Mouse (Mus musculus): ENCODE data around the gene Ppp6r1. TPM values are rescaled to one million over a fixed set of nuclear protein-coding genes. Genes with fewer than 3 reads are reported as not detected.

Ppp6r1 gene
- polyA plus RNA-seq, 1 experiment from 2014 or later = 9.3 TPM

DNA sequence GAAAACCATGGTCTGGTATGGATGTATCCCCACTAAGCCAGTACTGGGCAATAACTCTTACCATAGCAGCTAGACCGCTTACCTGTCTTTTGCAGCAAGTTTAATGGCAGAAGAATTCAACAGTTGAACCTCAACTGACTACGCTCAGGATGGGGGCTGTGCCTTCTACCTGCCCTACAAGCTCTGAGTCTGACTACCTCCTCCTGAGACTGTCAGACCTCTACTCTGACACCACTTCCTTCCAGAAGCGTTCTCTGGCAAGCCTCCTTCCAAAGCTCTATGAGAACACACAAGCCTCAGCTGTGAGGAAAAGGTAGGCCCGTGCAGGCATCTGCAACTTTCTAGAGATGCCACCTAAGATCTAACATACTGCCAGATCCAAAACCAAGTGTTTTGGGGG lies 3.4 kb downstream of the Ppp6r1 start:
- H3K9me3 ChIP-seq = no peaks in the 10 kb centered on the region
- H3K4me3 ChIP-seq = no peak overlapping the region
- H3K27ac ChIP-seq (replicated peaks) = no peak overlapping the region
- peaks cover 33% of the 10 kb centered on the region for H3K36me3 ChIP-seq (replicated peaks)
- no peaks in the 10 kb centered on the region for H3K27me3 ChIP-seq (replicated peaks; ENCODE audit: low read depth, poor library complexity, severe bottlenecking)
- DNase-seq (ENCODE audit: low spot score) = no peak
- peaks cover 38% of the 10 kb centered on the region for H3K4me1 ChIP-seq
- WGBS = 90% methylated on average over 4 of the region's 4 CpGs

DNA sequence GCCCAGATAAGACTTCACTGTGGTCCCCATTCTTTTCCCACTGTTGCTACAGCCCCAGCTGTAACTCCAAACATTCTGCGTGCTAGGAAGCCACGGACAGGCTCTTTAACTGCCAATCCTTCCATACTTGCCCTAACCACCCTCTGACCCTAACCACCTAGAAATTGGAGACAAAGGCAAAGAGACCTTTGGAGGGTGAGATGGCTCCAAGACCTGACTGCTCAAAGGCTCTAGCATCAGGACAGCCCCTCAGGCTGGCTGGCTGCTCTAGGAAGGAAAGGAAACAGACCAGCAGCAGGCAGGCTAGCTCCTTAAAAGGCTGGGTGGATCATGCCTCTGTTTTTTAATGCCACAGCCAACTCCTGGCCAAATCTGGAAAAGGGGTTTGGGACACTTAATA lies 4.6 kb downstream of the Ppp6r1 start:
- DNase-seq (ENCODE audit: low spot score) = no peak
- peaks cover 27% of the 10 kb centered on the region for H3K4me1 ChIP-seq
- 91% methylated on average over 2 of the region's 2 CpGs for WGBS
- H3K36me3 ChIP-seq (replicated peaks) = peaks cover 33% of the 10 kb centered on the region
- no peak overlapping the region for H3K27ac ChIP-seq (replicated peaks)
- no peaks in the 10 kb centered on the region for H3K27me3 ChIP-seq (replicated peaks; ENCODE audit: low read depth, poor library complexity, severe bottlenecking)
- H3K4me3 ChIP-seq = no peak overlapping the region
- H3K9me3 ChIP-seq = no peaks in the 10 kb centered on the region

DNA sequence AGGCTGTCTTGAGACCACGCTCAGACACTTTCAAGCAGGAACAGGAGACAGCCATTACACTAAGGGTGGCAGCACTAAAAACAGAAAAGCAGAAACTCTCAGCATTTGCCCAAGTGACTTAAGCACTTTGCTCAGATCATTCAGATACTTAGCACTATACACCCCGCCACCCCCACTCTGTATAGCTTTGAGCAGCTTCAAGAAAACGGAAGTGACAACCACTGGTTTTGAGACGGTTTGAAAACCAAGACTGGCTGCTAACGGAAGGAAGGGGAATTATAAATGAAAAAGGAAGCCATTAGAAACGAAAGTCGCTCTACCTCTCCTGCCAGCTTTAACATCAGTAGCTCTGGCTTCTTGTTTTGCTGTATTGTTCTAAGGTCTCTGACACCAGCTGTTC lies 5.0 kb downstream of the Ppp6r1 start:
- WGBS = 88% methylated on average over 7 of the region's 7 CpGs
- H3K27ac ChIP-seq (replicated peaks) = no peak overlapping the region

DNA sequence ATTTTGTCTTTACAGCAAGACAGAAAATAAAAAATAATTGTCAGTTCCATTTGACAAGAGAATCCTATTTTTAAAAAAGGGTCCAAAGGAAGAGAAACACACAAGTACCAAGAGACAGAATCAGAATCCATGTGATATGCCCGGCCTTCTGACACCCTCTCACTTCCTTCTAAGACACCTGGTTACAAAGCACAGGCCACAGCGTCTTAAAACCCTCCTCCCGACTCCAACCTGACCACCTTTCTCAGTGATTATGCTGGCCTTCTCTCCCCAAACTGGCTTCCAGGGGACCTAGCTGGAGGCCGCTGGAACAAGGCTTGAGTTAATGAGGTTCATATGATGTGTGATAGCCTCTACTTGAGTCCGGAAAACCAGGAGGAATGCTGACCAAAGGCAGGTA lies 5.5 kb downstream of the Ppp6r1 start:
- H3K27ac ChIP-seq (replicated peaks) = no peak overlapping the region
- no peaks in the 10 kb centered on the region for H3K9me3 ChIP-seq
- peaks cover 33% of the 10 kb centered on the region for H3K36me3 ChIP-seq (replicated peaks)
- peaks cover 27% of the 10 kb centered on the region for H3K4me1 ChIP-seq
- WGBS = 84% methylated on average over 5 of the region's 5 CpGs
- H3K4me3 ChIP-seq = no peak overlapping the region
- H3K27me3 ChIP-seq (replicated peaks; ENCODE audit: low read depth, poor library complexity, severe bottlenecking) = no peaks in the 10 kb centered on the region
- DNase-seq (ENCODE audit: low spot score) = no peak

More for the DNA sequence above, 5.0 kb downstream of the Ppp6r1 start:
- peaks cover 27% of the 10 kb centered on the region for H3K4me1 ChIP-seq
- H3K36me3 ChIP-seq (replicated peaks) = peaks cover 33% of the 10 kb centered on the region
- DNase-seq (ENCODE audit: low spot score) = no peak
- H3K4me3 ChIP-seq = no peak overlapping the region
- H3K9me3 ChIP-seq = no peaks in the 10 kb centered on the region
- no peaks in the 10 kb centered on the region for H3K27me3 ChIP-seq (replicated peaks; ENCODE audit: low read depth, poor library complexity, severe bottlenecking)

DNA sequence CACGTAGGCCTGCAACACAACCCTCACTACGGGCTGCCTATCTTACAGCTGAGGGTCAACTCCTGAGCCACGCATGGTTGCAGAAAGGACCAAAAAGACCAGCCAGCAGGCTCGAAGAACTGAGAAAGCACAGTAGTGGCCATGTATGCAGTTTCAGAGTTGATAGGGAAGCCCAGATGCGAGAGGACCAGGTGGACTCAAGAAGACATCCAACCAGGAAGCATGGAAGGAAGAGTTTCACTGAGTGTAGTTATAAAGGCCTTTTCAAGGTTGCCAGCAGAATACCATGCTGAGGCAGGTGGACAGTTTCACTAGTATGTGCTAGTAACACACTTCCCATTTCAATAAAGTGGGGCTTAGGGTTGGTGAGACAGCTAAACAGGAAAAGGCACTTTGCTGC lies 6.1 kb downstream of the Ppp6r1 start:
- peaks cover 33% of the 10 kb centered on the region for H3K36me3 ChIP-seq (replicated peaks)
- 89% methylated on average over 5 of the region's 5 CpGs for WGBS

DNA sequence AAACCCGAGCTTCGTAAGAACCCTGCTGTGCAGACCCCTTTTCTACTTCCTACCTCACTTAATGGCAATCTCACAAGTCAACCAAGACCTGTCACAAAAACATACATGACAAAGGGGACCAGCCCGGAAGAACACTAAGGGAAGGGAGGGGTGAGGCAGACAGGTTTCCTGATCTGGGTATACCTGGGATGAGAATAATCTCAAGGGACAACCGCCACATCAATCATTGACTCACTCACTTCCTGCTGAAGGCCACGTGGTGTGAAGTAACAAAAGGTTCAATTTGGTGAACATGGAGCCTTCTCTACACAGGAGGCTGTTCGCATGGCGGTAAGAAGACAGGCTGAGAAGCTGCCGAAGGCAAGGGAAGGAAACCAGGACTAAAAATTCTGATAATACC lies 7.2 kb downstream of the Ppp6r1 start:
- H3K9me3 ChIP-seq = no peaks in the 10 kb centered on the region
- DNase-seq (ENCODE audit: low spot score) = no peak
- H3K4me3 ChIP-seq = no peak overlapping the region
- H3K27ac ChIP-seq (replicated peaks) = no peak overlapping the region
- H3K36me3 ChIP-seq (replicated peaks) = peaks cover 40% of the 10 kb centered on the region
- 89% methylated on average over 8 of the region's 8 CpGs for WGBS
- peaks cover 11% of the 10 kb centered on the region for H3K4me1 ChIP-seq
- no peaks in the 10 kb centered on the region for H3K27me3 ChIP-seq (replicated peaks; ENCODE audit: low read depth, poor library complexity, severe bottlenecking)

More for the DNA sequence above, 6.1 kb downstream of the Ppp6r1 start:
- DNase-seq (ENCODE audit: low spot score) = no peak
- peaks cover 23% of the 10 kb centered on the region for H3K4me1 ChIP-seq
- no peak overlapping the region for H3K4me3 ChIP-seq
- H3K27ac ChIP-seq (replicated peaks) = no peak overlapping the region
- no peaks in the 10 kb centered on the region for H3K27me3 ChIP-seq (replicated peaks; ENCODE audit: low read depth, poor library complexity, severe bottlenecking)
- H3K9me3 ChIP-seq = no peaks in the 10 kb centered on the region

DNA sequence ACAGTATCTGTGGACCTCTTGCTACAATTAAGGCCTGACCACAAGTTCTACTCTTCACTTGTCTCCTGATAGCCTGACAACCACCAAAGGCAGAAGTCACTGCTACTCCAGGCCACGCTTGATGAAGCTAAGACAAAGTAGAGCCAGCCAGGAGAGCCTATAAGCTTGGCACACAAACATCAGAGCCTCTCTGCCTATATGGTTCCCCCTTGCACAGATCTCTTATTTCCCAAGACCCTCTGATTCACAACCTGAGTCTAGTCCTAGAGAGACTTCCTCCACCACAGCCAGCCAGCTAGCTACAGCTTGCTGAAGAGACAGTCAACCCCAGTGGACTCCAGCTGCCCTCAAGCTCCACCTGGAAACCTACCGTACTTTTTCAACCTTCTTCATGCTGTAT lies 10.8 kb downstream of the Ppp6r1 start:
- WGBS = 93% methylated on average over 2 of the region's 2 CpGs
- Histone ChIP-seq H3K27me3 (replicated peaks; ENCODE audit: low read depth, poor library complexity, severe bottlenecking) (no peaks in the 10 kb centered on the region), H3K36me3 (replicated peaks) (peaks cover 63% of the 10 kb centered on the region), H3K27ac (replicated peaks) (no peak overlapping the region), H3K4me1 (no peaks in the 10 kb centered on the region), H3K4me3 (no peak overlapping the region), H3K9me3 (no peaks in the 10 kb centered on the region)
- DNase-seq (ENCODE audit: low spot score) = no peak

DNA sequence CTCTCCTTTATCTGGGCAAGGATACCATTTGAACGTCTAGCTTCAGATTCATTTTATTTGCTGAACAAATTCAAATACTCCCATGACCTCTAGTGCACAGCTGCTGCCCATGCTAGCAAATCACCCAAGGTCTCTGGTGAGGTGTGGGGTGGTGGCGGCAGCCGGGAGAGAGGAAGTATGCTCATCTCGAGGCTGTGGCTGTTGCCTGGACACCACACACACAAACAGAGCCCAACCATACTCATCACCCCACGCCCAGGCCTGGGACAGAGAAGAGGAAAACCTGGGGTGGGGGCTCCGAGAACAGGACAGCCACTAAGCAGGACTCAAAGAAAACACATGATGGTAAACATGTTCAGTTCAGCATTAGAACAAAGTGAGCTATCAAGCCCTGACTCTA lies 11.5 kb downstream of the Ppp6r1 start:
- DNase-seq (ENCODE audit: low spot score) = no peak
- H3K27me3 ChIP-seq (replicated peaks; ENCODE audit: low read depth, poor library complexity, severe bottlenecking) = no peaks in the 10 kb centered on the region
- H3K36me3 ChIP-seq (replicated peaks) = peaks cover 63% of the 10 kb centered on the region
- no peak overlapping the region for H3K27ac ChIP-seq (replicated peaks)
- WGBS = 79% methylated on average over 6 of the region's 6 CpGs
- no peaks in the 10 kb centered on the region for H3K4me1 ChIP-seq
- H3K4me3 ChIP-seq = no peak overlapping the region
- H3K9me3 ChIP-seq = no peaks in the 10 kb centered on the region

DNA sequence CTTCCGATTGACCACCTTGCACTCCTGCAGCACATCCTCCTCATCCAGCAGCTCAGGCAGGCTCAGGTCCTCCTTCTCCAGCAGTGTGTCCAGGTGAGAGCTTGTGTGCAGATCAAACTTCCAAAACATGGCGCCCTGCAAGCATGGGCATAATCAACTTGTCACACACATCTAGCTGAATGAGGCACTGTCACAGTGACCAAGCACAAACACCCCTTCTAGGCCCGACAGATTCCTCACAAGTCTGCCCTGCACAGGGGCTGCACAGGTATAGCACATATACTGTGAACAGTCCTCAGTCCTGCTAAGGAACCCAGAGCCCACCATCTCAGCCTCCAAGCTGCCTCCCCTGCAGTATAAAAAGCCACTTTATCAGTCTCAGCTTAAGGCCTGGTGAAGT lies 12.0 kb downstream of the Ppp6r1 start:
- no peak for DNase-seq (ENCODE audit: low spot score)
- no peak overlapping the region for H3K27ac ChIP-seq (replicated peaks)
- 89% methylated on average over 3 of the region's 3 CpGs for WGBS
- H3K4me3 ChIP-seq = no peak overlapping the region
- H3K9me3 ChIP-seq = no peaks in the 10 kb centered on the region
- no peaks in the 10 kb centered on the region for H3K27me3 ChIP-seq (replicated peaks; ENCODE audit: low read depth, poor library complexity, severe bottlenecking)
- no peaks in the 10 kb centered on the region for H3K4me1 ChIP-seq
- peaks cover 63% of the 10 kb centered on the region for H3K36me3 ChIP-seq (replicated peaks)

DNA sequence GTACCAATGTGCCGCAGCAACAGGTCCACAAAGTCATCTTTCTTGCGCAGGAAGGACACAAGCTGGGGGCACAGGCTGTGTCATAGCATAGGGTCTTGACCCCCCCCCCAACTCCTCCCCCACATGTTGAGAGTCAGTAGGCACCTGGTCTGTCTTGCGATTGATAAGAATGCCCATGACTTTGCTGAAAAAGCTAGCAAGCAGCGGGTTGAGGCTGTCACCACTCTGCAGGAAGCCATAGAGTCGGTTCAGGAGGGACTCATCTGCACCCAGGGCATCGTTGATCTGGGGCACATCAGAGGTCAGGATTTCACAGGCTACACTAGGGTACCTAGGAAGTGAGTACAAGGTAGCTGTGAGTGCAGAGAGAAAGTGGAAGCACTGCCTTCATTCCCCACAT lies 15.6 kb downstream of the Ppp6r1 start:
- DNase-seq (ENCODE audit: low spot score) = no peak
- 89% methylated on average over 6 of the region's 6 CpGs for WGBS
- Histone ChIP-seq H3K27me3 (replicated peaks; ENCODE audit: low read depth, poor library complexity, severe bottlenecking) (no peaks in the 10 kb centered on the region), H3K4me3 (no peak overlapping the region), H3K9me3 (no peaks in the 10 kb centered on the region), H3K4me1 (no peaks in the 10 kb centered on the region), H3K36me3 (replicated peaks) (peaks cover 91% of the 10 kb centered on the region), H3K27ac (replicated peaks) (no peak overlapping the region)

DNA sequence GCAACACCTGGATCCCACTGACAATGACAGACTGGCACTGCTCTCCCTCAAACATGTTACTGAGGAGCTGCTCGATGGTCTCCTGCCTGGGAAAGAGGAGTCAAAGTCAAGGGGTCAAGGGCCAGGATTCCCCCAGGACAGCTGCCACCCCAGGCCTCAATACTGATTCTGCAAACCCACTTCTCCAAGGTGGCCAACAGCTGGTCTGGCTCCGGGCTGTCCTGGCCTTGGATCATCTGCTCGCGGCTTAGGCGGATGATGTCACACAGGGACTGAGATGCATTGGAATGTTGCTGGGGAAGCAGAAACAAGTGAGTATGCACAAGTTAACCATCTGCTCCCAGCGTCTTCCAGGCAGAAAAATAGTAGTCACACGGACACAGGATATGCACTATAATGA lies 16.9 kb downstream of the Ppp6r1 start:
- Histone ChIP-seq H3K27me3 (replicated peaks; ENCODE audit: low read depth, poor library complexity, severe bottlenecking) (no peaks in the 10 kb centered on the region), H3K36me3 (replicated peaks) (peaks cover 99% of the 10 kb centered on the region), H3K4me3 (no peak overlapping the region), H3K9me3 (no peaks in the 10 kb centered on the region), H3K27ac (replicated peaks) (no peak overlapping the region), H3K4me1 (no peaks in the 10 kb centered on the region)
- DNase-seq (ENCODE audit: low spot score) = no peak
- 91% methylated on average over 7 of the region's 7 CpGs for WGBS

DNA sequence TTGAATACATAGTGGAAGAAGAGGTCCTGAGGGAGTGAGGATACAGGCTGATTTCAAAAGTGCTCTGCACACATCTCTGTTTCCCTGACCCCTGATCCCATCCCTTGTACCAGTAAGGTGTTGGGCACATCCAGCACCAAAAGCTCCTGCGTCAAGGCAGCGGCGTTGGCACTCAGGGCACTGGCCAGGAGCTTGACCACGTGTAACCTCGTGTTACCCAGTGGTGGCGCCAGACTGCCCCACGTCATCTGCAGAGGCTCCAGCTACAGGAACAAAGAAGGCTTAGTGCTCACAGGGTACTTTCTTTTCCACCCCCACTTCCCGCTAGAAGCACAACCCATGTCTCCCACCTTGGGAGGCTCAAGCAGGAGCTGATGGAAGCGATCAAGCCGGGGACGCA lies 17.7 kb downstream of the Ppp6r1 start:
- no peak overlapping the region for H3K4me3 ChIP-seq
- WGBS = 79% methylated on average over 11 of the region's 11 CpGs
- no peaks in the 10 kb centered on the region for H3K27me3 ChIP-seq (replicated peaks; ENCODE audit: low read depth, poor library complexity, severe bottlenecking)
- peaks cover 99% of the 10 kb centered on the region for H3K36me3 ChIP-seq (replicated peaks)
- no peak for DNase-seq (ENCODE audit: low spot score)
- H3K27ac ChIP-seq (replicated peaks) = no peak overlapping the region
- H3K9me3 ChIP-seq = no peaks in the 10 kb centered on the region
- H3K4me1 ChIP-seq = no peaks in the 10 kb centered on the region

DNA sequence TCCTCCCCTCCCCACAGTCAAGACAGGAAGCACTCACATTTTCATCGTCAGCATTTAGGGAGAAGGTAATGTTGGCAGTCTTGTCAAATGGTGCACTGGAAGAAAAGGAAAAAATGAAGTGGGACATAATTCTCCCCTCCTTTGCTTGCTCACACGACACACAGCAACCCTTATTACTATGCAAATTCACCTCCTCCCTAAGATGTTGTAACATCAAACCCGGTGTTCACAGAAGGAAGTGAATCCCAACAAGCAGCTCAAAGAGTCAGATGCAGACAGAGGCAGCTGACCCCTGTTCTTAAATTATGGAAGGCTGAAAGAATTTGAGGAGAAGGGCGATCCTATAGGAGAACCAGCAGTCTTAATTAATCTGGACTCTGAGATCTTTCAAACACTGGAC lies 22.6 kb downstream of the Ppp6r1 start:
- peaks cover 96% of the 10 kb centered on the region for H3K36me3 ChIP-seq (replicated peaks)
- WGBS = 91% methylated on average over 4 of the region's 4 CpGs
- no peaks in the 10 kb centered on the region for H3K4me1 ChIP-seq
- no peak overlapping the region for H3K4me3 ChIP-seq
- no peaks in the 10 kb centered on the region for H3K27me3 ChIP-seq (replicated peaks; ENCODE audit: low read depth, poor library complexity, severe bottlenecking)
- no peak overlapping the region for H3K27ac ChIP-seq (replicated peaks)
- DNase-seq (ENCODE audit: low spot score) = no peak
- H3K9me3 ChIP-seq = no peaks in the 10 kb centered on the region

DNA sequence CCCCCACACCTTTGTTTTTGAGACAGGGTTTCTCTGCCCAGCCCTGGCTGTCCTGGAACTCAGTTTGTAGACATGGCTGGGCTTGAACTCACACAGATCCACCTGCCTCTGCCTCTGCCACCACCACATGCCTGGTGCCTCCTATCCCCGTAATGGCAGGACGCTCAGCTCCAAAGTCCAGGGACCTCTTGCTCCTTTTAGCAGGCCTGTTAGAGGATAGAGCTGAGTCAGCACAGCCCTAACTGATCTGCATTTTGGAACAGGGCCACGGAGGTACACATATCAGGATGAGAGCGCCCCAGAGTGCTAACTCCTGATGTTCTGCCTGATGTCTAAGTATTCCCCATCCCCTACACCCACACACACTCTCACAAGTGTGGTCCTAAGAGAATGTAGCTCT lies 27.8 kb downstream of the Ppp6r1 start, which contains the start of gene Tmem86b:
Tmem86b (minus strand) TSS at position 392 of the 400 bp plus-strand sequence.
- no peak for DNase-seq (ENCODE audit: low spot score)
- H3K4me1 ChIP-seq = no peaks in the 10 kb centered on the region
- 91% methylated on average over 4 of the region's 4 CpGs for WGBS
- H3K27me3 ChIP-seq (replicated peaks; ENCODE audit: low read depth, poor library complexity, severe bottlenecking) = no peaks in the 10 kb centered on the region
- no peak within 1 kb of the TSS for H3K27ac ChIP-seq (replicated peaks)
- no peak within 1 kb of the TSS for H3K4me3 ChIP-seq
- no peaks in the 10 kb centered on the region for H3K9me3 ChIP-seq
- peaks cover 79% of the 10 kb centered on the region for H3K36me3 ChIP-seq (replicated peaks)
